Mouse (Mus musculus): ENCODE measurements around the gene Soat1.

DNA sequence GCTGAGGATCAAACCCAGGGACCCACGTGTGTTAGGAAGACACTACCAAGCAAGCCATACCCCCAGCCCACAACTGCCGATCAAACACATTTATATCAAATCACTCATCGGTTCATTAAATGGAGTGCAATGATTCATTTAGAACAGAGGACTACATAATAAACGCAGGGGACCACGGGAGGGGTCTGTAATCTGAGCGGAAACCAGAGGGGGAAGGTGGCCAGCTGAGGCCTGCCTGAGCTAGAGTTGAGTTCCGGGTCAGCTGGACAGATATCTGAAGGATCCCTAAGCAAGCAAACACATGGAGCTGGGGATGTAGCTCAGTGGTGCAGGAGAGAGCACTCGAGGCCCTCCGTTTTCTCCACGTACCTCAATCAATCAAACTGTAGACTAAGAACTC, 20.3 kb downstream of the Soat1 start:
- TF ChIP-seq CTCF (conservative IDR thresholded peaks at IDR 0.05; ENCODE audit: low read length) (no peak), POU5F1 (IDR thresholded peaks at IDR 0.05; ENCODE audit: borderline replicate concordance, low read length) (no peak), NANOG (IDR thresholded peaks at IDR 0.05; ENCODE audit: borderline replicate concordance, low read length) (no peak)

Data from E14TG2a.4 (cell line).